Mouse (Mus musculus): ENCODE data around the gene Dand5. TPM values are rescaled to one million over a fixed set of nuclear protein-coding genes. Genes with fewer than 3 reads are reported as not detected.

The Dand5 gene
- total and polyA plus RNA-seq, 3 experiments = 7.0 to 12.2 (median 11.5) TPM

DNA sequence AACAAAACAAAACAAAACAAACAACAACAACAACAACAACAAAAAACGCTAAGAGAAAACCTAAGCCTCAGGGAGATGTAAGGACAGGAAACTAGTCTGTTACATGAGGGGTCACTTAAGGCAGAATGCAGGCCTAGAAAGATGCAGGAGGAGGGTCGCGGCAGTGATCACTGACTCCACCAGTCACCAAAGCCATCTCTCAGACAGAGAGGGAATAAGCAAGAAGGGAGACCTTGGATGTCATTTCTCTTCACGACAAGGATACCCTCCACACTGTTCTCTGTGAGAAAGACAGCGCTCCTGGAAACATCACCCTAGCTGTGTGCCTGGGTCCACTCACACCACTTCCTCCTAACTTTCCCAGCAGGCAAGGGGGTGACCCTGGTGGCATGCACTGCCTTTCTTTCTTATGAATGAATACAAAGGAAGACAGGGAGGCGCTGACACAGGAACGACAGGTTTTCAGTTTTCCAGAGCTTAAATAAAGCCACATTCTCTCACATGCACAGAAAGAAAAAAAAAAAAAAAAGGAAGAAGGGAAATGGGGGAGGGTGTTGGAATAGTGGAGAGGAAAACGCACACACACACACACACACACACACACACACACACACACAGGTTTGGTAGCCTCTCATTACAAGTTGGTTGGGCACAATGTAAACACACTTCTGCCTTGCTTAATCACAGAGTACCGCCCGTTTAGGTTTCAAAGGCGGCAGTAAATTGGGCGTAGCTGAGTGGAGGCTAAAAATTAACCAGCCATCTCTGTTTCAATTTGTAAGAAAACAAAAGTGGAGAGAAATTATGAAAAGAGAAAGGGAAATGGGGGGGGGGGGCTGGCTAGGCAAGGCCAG lies 52.3 kb downstream of the Dand5 start:
- no peak for DNase-seq

DNA sequence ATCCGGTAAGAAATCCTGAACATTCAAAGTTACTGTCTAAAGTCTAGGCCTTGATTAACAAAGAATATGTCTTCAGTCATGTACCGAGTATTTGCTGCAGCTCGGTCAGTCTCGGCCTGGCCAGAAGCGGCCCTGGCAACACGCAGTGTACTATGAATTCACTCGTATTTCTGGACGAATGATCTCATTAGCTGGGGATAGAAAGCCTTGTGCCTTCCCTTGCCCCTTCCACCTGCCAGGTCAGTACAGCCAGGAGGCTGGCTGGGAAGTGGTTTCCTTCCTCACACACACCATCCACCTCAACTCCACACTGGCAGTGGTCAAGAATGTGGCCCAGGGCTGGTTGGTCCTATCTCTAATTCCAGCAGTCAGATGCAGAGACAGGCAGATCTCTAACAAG lies 53.3 kb downstream of the Dand5 start:
- no peak for DNase-seq

DNA sequence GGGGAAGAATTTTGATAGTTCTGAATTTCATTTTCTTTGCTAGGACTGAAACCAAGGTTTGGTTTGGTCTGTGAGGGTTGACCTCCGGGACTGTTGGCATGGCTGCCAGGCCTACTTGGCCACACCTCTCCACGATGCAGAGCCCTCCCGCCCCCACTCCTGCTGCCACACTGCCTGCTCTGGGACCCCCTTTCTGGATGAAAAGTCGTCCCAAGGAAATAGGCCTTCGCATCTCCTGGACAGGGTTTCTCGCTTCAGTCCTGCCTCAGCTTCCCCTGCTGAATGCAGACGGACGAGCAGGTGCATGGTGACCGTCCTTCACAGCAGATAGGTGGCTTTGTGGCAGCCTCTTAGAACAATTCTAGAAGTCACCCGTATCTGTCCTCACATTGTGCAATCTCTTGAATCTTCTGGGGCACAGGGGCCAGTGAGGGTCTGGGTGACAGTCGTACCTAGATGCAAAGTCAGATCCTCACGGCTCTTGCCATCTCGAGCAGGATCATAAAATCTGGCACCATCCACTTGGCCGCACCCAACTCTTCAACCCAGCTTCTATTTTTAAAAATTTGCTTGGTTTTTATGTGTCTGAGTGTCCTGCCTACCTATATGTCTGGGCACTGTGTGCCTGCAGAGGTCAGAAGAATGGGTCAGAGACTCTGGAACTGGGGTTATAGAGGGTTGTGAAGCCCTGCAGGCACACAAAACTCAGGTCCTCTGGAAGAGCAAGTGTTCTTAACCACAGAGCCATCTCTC lies 54.1 kb downstream of the Dand5 start:
- DNase-seq = no peak

DNA sequence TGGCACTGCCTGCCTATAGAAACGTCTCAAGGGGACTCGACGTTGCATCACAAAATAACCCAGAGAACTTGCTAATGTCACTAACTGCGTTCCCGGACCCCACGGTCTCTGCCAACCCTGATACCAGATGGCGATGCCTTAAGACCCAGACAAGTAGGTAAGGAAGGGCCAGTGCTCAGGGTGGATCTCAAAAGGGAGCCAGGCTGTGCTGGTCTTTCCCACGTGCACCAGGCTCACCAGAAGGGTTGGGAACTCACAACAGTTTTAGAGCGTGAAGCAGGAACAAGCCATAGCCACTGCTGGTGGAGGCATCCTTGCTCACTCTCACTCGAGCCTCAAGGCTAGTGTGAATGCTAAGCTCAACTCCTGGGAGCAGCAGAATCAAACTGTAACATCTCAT lies 55.4 kb downstream of the Dand5 start:
- DNase-seq = no peak

DNA sequence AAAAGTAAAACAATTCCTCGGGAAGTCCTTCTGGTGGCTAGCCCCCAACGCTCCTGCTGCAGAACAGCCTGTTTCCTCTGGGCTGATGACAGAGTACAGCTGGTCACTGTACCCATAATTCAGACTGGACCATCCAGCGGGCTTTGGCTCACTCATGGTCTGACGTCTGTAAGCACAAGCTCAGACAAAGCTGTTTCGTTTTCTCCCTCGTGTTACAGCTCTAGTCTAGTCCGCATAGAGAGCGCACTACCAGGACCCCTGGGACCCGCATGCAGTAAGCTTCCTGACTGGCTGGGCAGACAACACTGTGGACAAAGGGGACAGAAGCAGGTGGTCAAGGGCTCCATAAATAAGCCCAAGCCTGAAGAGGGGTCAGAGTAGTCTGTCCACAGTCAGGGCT lies 56.2 kb downstream of the Dand5 start:
- no peak for DNase-seq

DNA sequence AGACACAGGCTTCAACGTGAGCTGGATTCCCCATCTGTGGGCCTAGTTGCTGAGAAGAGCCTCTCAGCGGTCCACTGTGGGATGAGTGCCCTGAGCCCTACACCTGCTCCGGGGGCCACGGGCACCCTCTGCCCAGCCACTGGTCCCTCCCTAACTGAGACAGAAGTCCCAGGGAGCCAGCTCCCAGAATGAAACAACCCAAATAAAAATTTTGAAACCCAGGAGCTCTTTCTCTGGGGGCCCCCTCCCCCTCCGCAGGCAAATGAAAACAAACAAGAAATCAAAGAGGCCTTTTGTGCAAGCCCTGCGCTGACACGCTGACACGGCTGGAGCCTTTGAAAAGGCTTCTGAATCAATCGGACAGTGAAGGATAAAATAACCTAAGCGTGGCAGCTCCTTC lies 57.0 kb downstream of the Dand5 start:
- DNase-seq = no peak

Small RNA genes lying within 50 kb of the gene (microRNA-seq; reads per million reads assigned to microRNA genes)
- 4.8 to 6.6 reads per million in 2 experiments for gene Mir7069

Other genes starting within 250 kb of the Dand5 start
- 10 to 100 TPM; 24.9 to 34.8 TPM for gene Ier2, start 160.0 kb downstream of the Dand5 start, total RNA-seq (2021)
- gene Ier2, start 160.0 kb downstream of the Dand5 start, polyA plus RNA-seq (2012; rRNA removed) = 13.7 and 27.0 TPM in 2 replicates
- 10 to 100 TPM; 57.0 to 68.5 TPM for gene Trmt1, start 136.5 kb downstream of the Dand5 start, total RNA-seq (2021)
- gene Trmt1, start 136.5 kb downstream of the Dand5 start, polyA plus RNA-seq (2012; rRNA removed) = 150 and 160 TPM in 2 replicates
- gene Nacc1, start 135.0 kb downstream of the Dand5 start, total RNA-seq (2021) = 10 to 100 TPM; 78.4 to 80.7 TPM
- gene Nacc1, start 135.0 kb downstream of the Dand5 start, polyA plus RNA-seq (2012; rRNA removed) = 98.7 and 120 TPM in 2 replicates
- gene Lyl1, start 121.4 kb downstream of the Dand5 start, total RNA-seq (2021) = 1 to 10 TPM; 2.7 to 4.4 TPM
- gene Lyl1, start 121.4 kb downstream of the Dand5 start, polyA plus RNA-seq (2012; rRNA removed) = 8.2 and 10.9 TPM in 2 replicates
- gene G430095P16Rik, start 99.8 kb downstream of the Dand5 start, total RNA-seq (2021) = under 1 TPM in 1 of 2 experiments, not detected in 1; 0.59 TPM
- 0.26 and 0.76 TPM in 2 replicates for gene G430095P16Rik, start 99.8 kb downstream of the Dand5 start, polyA plus RNA-seq (2012; rRNA removed)
- gene Nfix, start 22.5 kb downstream of the Dand5 start, total RNA-seq (2021) = 100 to 1,000 TPM in 1 of 2 experiments, 10 to 100 TPM in 1; 91.3 to 113 TPM
- gene Nfix, start 22.5 kb downstream of the Dand5 start, polyA plus RNA-seq (2012; rRNA removed) = 47.0 and 59.9 TPM in 2 replicates
- gene Gadd45gip1, start 8.7 kb upstream of the Dand5 start, total RNA-seq (2021) = 10 to 100 TPM; 72.6 to 74.9 TPM
- gene Gadd45gip1, start 8.7 kb upstream of the Dand5 start, polyA plus RNA-seq (2012; rRNA removed) = 141 and 196 TPM in 2 replicates
- gene Rad23a, start 17.8 kb upstream of the Dand5 start, total RNA-seq (2021) = 100 to 1,000 TPM; 122 to 141 TPM
- gene Rad23a, start 17.8 kb upstream of the Dand5 start, polyA plus RNA-seq (2012; rRNA removed) = 128 and 131 TPM in 2 replicates
- 100 to 1,000 TPM; 684 to 730 TPM for gene Calr, start 24.1 kb upstream of the Dand5 start, total RNA-seq (2021)
- 88.2 and 91.2 TPM in 2 replicates for gene Calr, start 24.1 kb upstream of the Dand5 start, polyA plus RNA-seq (2012; rRNA removed)
- gene Farsa, start 34.2 kb upstream of the Dand5 start, total RNA-seq (2021) = 10 to 100 TPM; 61.6 to 69.3 TPM
- gene Farsa, start 34.2 kb upstream of the Dand5 start, polyA plus RNA-seq (2012; rRNA removed) = 45.3 and 51.4 TPM in 2 replicates
- 1 to 10 TPM; 8.0 to 8.7 TPM for gene Syce2, start 49.3 kb upstream of the Dand5 start, total RNA-seq (2021)
- gene Syce2, start 49.3 kb upstream of the Dand5 start, polyA plus RNA-seq (2012; rRNA removed) = 0.80 and 2.1 TPM in 2 replicates
- gene Gcdh, start 71.1 kb upstream of the Dand5 start, total RNA-seq (2021) = 10 to 100 TPM; 50.1 to 59.0 TPM
- 652 and 657 TPM in 2 replicates for gene Gcdh, start 71.1 kb upstream of the Dand5 start, polyA plus RNA-seq (2012; rRNA removed)
- under 1 TPM; 0.17 to 0.23 TPM for gene Klf1, start 79.1 kb upstream of the Dand5 start, total RNA-seq (2021)
- gene Klf1, start 79.1 kb upstream of the Dand5 start, polyA plus RNA-seq (2012; rRNA removed) = 0.41 and 0.61 TPM in 2 replicates
- 10 to 100 TPM; 10.9 to 17.5 TPM for gene Dnase2a, start 85.7 kb upstream of the Dand5 start, total RNA-seq (2021)
- gene Dnase2a, start 85.7 kb upstream of the Dand5 start, polyA plus RNA-seq (2012; rRNA removed) = 12.1 and 13.3 TPM in 2 replicates
- gene Mast1, start 114.5 kb upstream of the Dand5 start, total RNA-seq (2021) = 1 to 10 TPM; 1.5 to 2.8 TPM
- 3.7 and 4.4 TPM in 2 replicates for gene Mast1, start 114.5 kb upstream of the Dand5 start, polyA plus RNA-seq (2012; rRNA removed)
- gene Rtbdn, start 124.2 kb upstream of the Dand5 start, total RNA-seq (2021) = not detected
- 0.25 and 0.34 TPM in 2 replicates for gene Rtbdn, start 124.2 kb upstream of the Dand5 start, polyA plus RNA-seq (2012; rRNA removed)
- gene Gm49661, start 146.6 kb upstream of the Dand5 start, total RNA-seq (2021) = 1 to 10 TPM; 2.1 to 2.4 TPM
- 2.1 TPM in 1 of 2 replicates, not detected in the other for gene Gm49661, start 146.6 kb upstream of the Dand5 start, polyA plus RNA-seq (2012; rRNA removed)
- gene Prdx2, start 146.8 kb upstream of the Dand5 start, total RNA-seq (2021) = 100 to 1,000 TPM; 671 to 700 TPM
- 181 and 240 TPM in 2 replicates for gene Prdx2, start 146.8 kb upstream of the Dand5 start, polyA plus RNA-seq (2012; rRNA removed)
- gene Rnaseh2a, start 146.9 kb upstream of the Dand5 start, total RNA-seq (2021) = 100 to 1,000 TPM in 1 of 2 experiments, 10 to 100 TPM in 1; 87.7 to 112 TPM
- gene Rnaseh2a, start 146.9 kb upstream of the Dand5 start, polyA plus RNA-seq (2012; rRNA removed) = 61.7 and 76.6 TPM in 2 replicates
- gene Junb, start 155.9 kb upstream of the Dand5 start, total RNA-seq (2021) = 10 to 100 TPM; 37.0 to 90.7 TPM
- gene Junb, start 155.9 kb upstream of the Dand5 start, polyA plus RNA-seq (2012; rRNA removed) = 78.9 and 91.4 TPM in 2 replicates
- gene Hook2, start 167.8 kb upstream of the Dand5 start, total RNA-seq (2021) = 1 to 10 TPM; 6.1 to 6.2 TPM
- 6.5 and 6.7 TPM in 2 replicates for gene Hook2, start 167.8 kb upstream of the Dand5 start, polyA plus RNA-seq (2012; rRNA removed)
- gene Best2, start 191.7 kb upstream of the Dand5 start, total RNA-seq (2021) = not detected
- gene Best2, start 191.7 kb upstream of the Dand5 start, polyA plus RNA-seq (2012; rRNA removed) = 0.18 TPM in 1 of 2 replicates, not detected in the other
- 100 to 1,000 TPM; 106 TPM for gene Asna1, start 202.5 kb upstream of the Dand5 start, total RNA-seq (2021)
- gene Asna1, start 202.5 kb upstream of the Dand5 start, polyA plus RNA-seq (2012; rRNA removed) = 89.4 and 104 TPM in 2 replicates
- gene Trir, start 204.0 kb upstream of the Dand5 start, total RNA-seq (2021) = 100 to 1,000 TPM; 160 to 184 TPM
- 64.2 and 67.6 TPM in 2 replicates for gene Trir, start 204.0 kb upstream of the Dand5 start, polyA plus RNA-seq (2012; rRNA removed)
- gene Tnpo2, start 214.1 kb upstream of the Dand5 start, total RNA-seq (2021) = 100 to 1,000 TPM in 1 of 2 experiments, 10 to 100 TPM in 1; 68.3 to 101 TPM
- gene Tnpo2, start 214.1 kb upstream of the Dand5 start, polyA plus RNA-seq (2012; rRNA removed) = 44.7 and 54.1 TPM in 2 replicates
- gene Fbxw9, start 237.2 kb upstream of the Dand5 start, total RNA-seq (2021) = 10 to 100 TPM; 12.3 to 13.5 TPM
- gene Fbxw9, start 237.2 kb upstream of the Dand5 start, polyA plus RNA-seq (2012; rRNA removed) = 55.8 and 56.2 TPM in 2 replicates
- gene Gm5741, start 245.2 kb upstream of the Dand5 start, total RNA-seq (2021) = not detected
- gene Gm5741, start 245.2 kb upstream of the Dand5 start, polyA plus RNA-seq (2012; rRNA removed) = not detected in 2 replicates
- gene Dhps, start 248.9 kb upstream of the Dand5 start, total RNA-seq (2021) = 10 to 100 TPM; 26.0 to 28.3 TPM
- 68.6 and 69.6 TPM in 2 replicates for gene Dhps, start 248.9 kb upstream of the Dand5 start, polyA plus RNA-seq (2012; rRNA removed)